Mouse (Mus musculus): ENCODE results near the gene Pid1. TPM values are rescaled to one million over a fixed set of nuclear protein-coding genes. Genes with fewer than 3 reads are reported as not detected.

The Pid1 gene
- total RNA-seq, 2 experiments from 2014 or later: 43.8 to 46.0 TPM

GRCm38 (mm10) chr1:84119306-84119705 lies 244.7 kb downstream of the Pid1 start:
- intact Hi-C loops (cut with DNase I): loop anchor here (10.0 kb wide), 1 partner anchor 575 kb away; the partner anchor contains the start of gene Dner
- no peak for DNase-seq (ENCODE audit: extremely low spot score in 1 of 2, low spot score in 2 of 2)

DNA sequence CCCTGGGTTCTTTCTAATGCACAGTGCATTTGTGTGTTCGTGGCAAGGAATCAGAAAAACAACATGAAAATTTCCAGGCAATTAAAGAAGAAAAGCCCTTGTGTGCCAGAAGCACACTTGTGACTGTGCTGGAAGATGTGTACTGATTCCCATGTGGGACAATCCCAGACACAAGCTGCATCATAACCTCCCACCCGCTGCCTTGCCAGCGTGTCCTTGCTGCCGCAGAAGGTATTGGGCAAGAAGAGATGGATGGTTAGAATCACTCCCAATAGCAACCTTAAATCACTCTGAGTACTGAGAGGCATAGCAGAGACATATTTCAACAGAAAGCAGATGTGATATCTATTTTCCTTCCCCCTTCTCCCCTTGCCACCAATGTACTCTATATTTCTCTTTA lies 257.2 kb downstream of the Pid1 start:
- intact Hi-C loops (cut with DNase I): no loop called here
- DNase-seq (ENCODE audit: extremely low spot score in 1 of 2, low spot score in 2 of 2): no peak

DNA sequence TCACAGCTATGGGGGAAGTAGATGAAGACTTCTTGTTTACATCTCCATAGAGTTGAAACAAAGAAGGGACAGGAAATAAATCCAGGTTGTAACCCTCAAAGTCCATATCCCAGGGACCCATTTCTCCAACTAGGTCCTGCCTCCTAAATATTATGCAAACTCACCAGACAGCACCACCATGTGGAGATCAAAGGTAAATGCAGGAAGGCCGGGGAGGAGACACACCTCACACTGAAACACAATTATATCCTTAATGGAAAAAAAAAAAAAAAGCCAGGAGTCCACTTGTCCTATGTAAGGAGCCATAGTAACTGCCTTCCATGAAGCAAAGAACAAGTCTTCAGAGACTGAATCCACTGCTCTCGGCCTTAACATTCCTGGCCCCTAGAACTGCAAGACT lies 261.9 kb downstream of the Pid1 start:
- no peak for DNase-seq (ENCODE audit: extremely low spot score in 1 of 2, low spot score in 2 of 2)
- intact Hi-C loops (cut with DNase I): no loop called here

GRCm38 (mm10) chr1:84097398-84097797 lies 266.6 kb downstream of the Pid1 start:
- intact Hi-C loops (cut with DNase I): no loop called here
- DNase-seq (ENCODE audit: extremely low spot score in 1 of 2, low spot score in 2 of 2): no peak

- no peak for DNase-seq (ENCODE audit: extremely low spot score in 1 of 2, low spot score in 2 of 2)
- intact Hi-C loops (cut with DNase I): no loop called here
Measured at GRCm38 (mm10) chr1:84093291-84093690, 270.7 kb downstream of the Pid1 start.

GRCm38 (mm10) chr1:84089664-84090063 lies 274.3 kb downstream of the Pid1 start:
- DNase-seq (ENCODE audit: extremely low spot score in 1 of 2, low spot score in 2 of 2): no peak
- intact Hi-C loops (cut with DNase I): no loop called here

DNA sequence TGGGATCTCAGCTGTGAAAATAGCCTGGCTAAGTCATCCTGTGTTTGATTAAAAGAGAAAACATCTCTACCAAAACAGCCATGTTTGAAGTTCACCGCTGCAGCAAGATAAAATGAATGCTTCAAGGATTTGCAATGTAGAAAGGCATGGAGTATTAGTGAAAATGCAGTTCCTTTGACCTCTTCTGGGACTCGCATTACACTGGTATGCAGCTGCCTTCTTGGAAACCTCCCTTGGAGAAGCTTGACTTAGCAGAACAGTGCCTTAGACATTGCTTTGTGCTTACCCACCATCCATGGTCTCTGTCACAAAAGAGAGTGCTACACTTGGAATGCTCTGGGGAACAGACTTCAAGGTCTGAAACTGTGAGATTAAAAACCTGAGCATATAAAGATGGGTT lies 276.0 kb downstream of the Pid1 start:
- intact Hi-C loops (cut with DNase I): no loop called here
- DNase-seq (ENCODE audit: extremely low spot score in 1 of 2, low spot score in 2 of 2): no peak

DNA sequence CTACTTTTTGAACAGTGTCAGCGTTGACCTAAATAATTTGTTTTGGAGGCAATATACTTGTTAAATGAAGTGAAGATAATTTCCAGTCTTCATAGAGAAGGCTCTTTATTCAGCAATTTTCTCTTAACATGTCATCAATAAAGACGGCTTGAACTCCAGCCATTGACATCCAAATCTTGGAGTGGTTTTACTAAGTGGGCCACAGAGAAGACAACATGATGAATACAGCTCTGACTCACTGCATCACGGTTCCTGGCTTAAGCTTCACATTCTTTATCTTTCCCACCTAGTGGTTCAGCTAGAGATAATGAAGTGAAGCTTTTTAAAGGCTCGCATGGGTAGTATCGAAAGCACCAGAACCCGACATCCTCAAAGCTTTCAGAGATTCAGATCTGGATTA lies 276.7 kb downstream of the Pid1 start:
- intact Hi-C loops (cut with DNase I): no loop called here
- no peak for DNase-seq (ENCODE audit: extremely low spot score in 1 of 2, low spot score in 2 of 2)

DNA sequence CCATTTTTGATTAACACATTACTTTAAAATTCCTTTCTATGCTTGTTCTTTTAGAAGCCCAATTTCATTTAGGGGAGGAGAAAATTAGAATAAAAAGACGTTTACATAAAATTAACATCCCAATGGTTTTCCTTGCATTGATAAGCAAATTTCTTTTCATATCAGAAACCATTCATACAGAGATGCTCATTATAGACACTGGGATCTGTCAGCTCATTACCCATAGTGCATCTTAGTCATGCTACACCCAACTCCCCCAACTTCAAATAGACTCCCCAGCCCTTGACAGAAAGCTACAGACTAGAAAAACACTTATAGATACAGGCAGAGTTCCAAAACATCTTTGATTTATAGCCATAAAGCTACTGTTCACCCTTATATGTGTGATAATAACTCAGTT lies 277.5 kb downstream of the Pid1 start:
- intact Hi-C loops (cut with DNase I): no loop called here
- no peak for DNase-seq (ENCODE audit: extremely low spot score in 1 of 2, low spot score in 2 of 2)

DNA sequence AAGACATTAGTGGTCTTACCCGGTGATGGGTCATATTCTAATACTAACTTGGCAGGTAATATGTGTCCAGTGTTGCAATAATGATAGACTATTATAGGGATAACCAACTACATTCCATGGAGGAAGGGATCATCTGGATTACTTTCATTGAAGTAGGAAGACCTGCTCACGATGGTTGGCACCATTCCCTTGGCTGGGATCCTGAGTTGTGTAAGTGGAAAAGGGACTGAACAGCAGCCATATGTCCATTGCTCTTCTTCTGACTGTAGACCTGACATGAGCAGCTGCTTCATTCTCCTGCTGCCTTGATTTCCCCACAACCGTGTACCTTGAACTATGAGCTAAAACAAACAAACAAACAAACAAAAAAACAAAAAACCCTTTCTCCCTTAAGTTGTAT lies 278.6 kb downstream of the Pid1 start:
- no peak for DNase-seq (ENCODE audit: extremely low spot score in 1 of 2, low spot score in 2 of 2)
- intact Hi-C loops (cut with DNase I): no loop called here

- intact Hi-C loops (cut with DNase I): no loop called here
- DNase-seq (ENCODE audit: extremely low spot score in 1 of 2, low spot score in 2 of 2): no peak
Measured at GRCm38 (mm10) chr1:84079566-84079965, 284.4 kb downstream of the Pid1 start.

DNA sequence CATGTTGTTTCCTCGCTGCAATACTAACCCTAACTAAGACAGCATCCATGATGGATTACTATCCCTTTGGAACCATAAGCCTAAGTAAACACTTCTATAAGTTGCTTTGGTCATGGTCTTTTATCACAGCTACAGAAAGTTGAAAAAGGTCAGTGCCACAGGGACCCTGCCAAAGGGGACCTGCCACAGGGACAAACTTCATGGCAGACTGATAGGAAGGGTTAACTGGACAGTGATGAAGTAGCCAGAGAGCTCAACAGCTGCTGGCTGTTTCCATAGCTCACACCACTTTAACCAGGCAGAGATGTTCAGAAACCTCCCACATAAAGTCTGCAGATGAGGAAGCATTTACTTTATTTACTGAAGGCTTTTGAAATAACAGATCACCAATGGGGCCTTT lies 287.0 kb downstream of the Pid1 start:
- no peak for DNase-seq (ENCODE audit: extremely low spot score in 1 of 2, low spot score in 2 of 2)
- intact Hi-C loops (cut with DNase I): no loop called here

DNA sequence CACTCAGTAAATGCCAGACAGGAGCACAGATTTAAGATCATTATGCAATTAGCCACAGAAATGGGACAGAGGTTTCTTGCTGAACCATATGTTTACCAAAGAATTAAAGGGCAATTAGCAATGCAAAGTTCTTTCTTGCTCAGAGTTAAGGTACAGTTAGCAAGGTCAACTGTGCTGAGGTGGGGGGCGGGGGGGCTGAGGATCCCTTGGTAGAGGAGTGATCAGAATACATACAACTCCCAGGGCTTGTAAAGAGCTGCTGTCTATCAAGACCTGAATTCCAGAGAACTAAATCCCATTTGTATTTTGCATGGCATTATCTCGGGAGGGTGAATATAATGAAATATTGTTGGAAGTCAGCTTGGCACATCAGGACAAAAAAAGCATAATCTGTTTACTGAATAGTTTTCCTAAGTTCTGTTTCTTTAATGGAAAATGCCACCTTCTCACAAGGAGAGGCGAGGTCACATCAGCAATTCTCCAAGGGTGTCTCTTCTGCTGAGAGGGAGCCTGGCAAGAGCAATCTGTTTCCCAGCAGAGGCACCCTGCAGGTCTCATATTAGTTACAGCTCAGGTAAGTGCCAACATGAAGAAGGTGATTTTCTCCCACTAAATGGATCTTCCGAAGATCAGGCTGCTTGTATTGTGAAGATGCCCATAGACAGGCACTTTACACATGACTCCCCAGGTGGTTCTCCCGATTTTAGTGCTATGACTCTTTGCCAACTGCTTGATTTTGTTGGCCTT lies 306.9 kb downstream of the Pid1 start:
- intact Hi-C loops (cut with DNase I): no loop called here
- no peak for DNase-seq (ENCODE audit: extremely low spot score in 1 of 2, low spot score in 2 of 2)

- intact Hi-C loops (cut with DNase I): no loop called here
- no peak for DNase-seq (ENCODE audit: extremely low spot score in 1 of 2, low spot score in 2 of 2)
Measured at GRCm38 (mm10) chr1:84056306-84056705, 307.7 kb downstream of the Pid1 start.

DNA sequence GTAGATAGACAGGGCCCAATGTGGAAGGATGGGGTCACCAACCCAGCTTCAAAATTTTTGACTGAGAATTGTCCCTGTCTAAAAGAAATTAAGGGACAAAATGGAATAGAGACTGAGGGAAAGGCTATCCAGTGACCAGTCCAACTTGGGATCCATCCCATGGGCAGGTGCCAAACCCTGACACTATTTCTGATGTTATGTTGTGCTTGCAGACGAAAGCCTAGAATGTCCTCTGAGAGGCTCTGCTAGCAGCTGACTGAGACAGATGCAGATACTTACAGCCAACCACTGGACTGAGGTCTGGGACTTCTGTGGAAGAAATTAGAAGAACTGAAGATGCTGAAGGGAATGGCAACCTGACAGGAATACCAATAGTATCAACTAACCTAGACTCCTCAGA lies 338.2 kb downstream of the Pid1 start:
- no peak for DNase-seq (ENCODE audit: extremely low spot score in 1 of 2, low spot score in 2 of 2)
- intact Hi-C loops (cut with DNase I): no loop called here

DNA sequence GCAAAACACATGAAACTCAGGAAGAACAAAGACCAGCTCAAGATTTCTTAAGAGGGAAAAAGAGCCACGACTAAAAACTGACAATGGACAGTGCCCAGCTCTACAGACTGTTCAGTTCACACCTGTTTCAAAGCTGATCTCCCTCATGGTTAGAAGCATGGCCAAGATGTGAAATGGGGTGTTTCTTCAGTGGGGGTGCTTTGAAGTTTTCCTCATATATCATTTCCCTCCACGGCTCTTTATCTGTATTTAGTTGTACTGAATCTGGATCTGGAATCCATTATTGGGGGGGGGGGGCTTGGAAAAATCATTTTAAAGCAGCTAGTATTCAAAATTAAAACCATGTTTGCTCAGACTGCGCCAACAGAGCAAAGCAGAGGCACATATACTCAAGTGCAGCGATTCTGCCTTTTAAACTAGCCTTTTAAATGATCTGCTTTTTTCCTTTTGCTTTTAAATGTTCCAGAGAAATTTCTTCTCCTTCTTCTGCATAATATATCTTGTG lies 351.1 kb downstream of the Pid1 start:
- intact Hi-C loops (cut with DNase I): no loop called here
- DNase-seq (ENCODE audit: extremely low spot score in 1 of 2, low spot score in 2 of 2): no peak

GRCm38 (mm10) chr1:84002630-84003029 lies 361.4 kb downstream of the Pid1 start:
- intact Hi-C loops (cut with DNase I): no loop called here
- DNase-seq (ENCODE audit: extremely low spot score in 1 of 2, low spot score in 2 of 2): no peak

Measured in left cerebral cortex, postnatal 10 days (tissue).